Mouse (Mus musculus) limb, embryonic 14.5 days (tissue): ENCODE results near the gene Lta. TPM values are rescaled to one million over a fixed set of nuclear protein-coding genes. Genes with fewer than 3 reads are reported as not detected.
A peak's percentile ranks its signal among the peaks of the same experiment; 100 is the strongest.

Experiments used
- ATAC-seq: fragments of 200-750 bp; cut with Nextera tagmentation; 2 replicates; pipeline ENCODE4 v1.8.0; 2017; ENCODE audit warnings: low read depth, moderate number of reproducible peaks, moderate TSS enrichment; ENCODE audit not compliant: low FRiP score
- DNase-seq: peaks from one replicate; pipeline ENCODE4 v3.0.0-alpha.2; 2015; ENCODE audit warnings: low spot score
- H3K27ac ChIP-seq: fragments of 300-500 bp; sonication (generic); replicated peaks from 2 replicates; pipeline ENCODE4 v1.5.1; 2014; ENCODE audit warnings: low read depth, mild to moderate bottlenecking, low read length, moderate library complexity, mixed read lengths
- H3K27me3 ChIP-seq: fragments of 300-500 bp; sonication (generic); 2 replicates; pipeline ENCODE4 v1.6.1; 2014; ENCODE audit warnings: low read length, mixed read lengths; ENCODE audit not compliant: control insufficient read depth, insufficient read depth
- H3K36me3 ChIP-seq: fragments of 300-500 bp; sonication (generic); 2 replicates; pipeline ENCODE4 v1.6.1; 2014; ENCODE audit warnings: mild to moderate bottlenecking, low read length, moderate library complexity, mixed read lengths; ENCODE audit not compliant: control insufficient read depth, insufficient read depth
- H3K4me1 ChIP-seq: fragments of 300-500 bp; sonication (generic); 2 replicates; pipeline ENCODE4 v1.6.1; 2014; ENCODE audit warnings: antibody characterized with exemption, low read length, mixed read lengths; ENCODE audit not compliant: control insufficient read depth, insufficient read depth
- H3K4me2 ChIP-seq: fragments of 300-500 bp; sonication (generic); replicated peaks from 2 replicates; pipeline ENCODE4 v1.6.1; 2014; ENCODE audit warnings: low read depth, mild to moderate bottlenecking, low read length, moderate library complexity; ENCODE audit not compliant: severe bottlenecking
- H3K4me3 ChIP-seq: fragments of 300-500 bp; sonication (generic); replicated peaks from 2 replicates; pipeline ENCODE4 v1.5.1; 2014; ENCODE audit warnings: low read length
- H3K9ac ChIP-seq: fragments of 300-500 bp; sonication (generic); 2 replicates; pipeline ENCODE4 v1.6.1; 2014; ENCODE audit warnings: mild to moderate bottlenecking, low read depth, low read length, moderate library complexity; ENCODE audit not compliant: severe bottlenecking
- H3K9me3 ChIP-seq: fragments of 300-500 bp; sonication (generic); 2 replicates; pipeline ENCODE4 v1.6.1; 2016; ENCODE audit warnings: low read length; ENCODE audit not compliant: control insufficient read depth
- POLR2A ChIP-seq: fragments of 200-500 bp; IDR thresholded peaks from 2 replicates; pipeline ENCODE4 v1.8.0; 2012; ENCODE audit warnings: inconsistent platforms, mild to moderate bottlenecking, moderate library complexity, borderline replicate concordance; ENCODE audit not compliant: insufficient read depth, insufficient read length; ENCODE audit errors: extremely low read depth
- WGBS: fragments of 180-500 bp; shearing (Covaris S2); extraction: QIAGEN DNeasy Blood & Tissue Kit; methylation state at CpG from one replicate; pipeline ENCODE4 v1.1.7; 2014; 5-methylcytosine and 5-hydroxymethylcytosine counted together
- polyA plus RNA-seq, 2 experiments: library from polyadenylated mRNA; depleted of rRNA in 1 of 2; stranded (reverse) in 1 of 2; unstranded in 1 of 2; fragments of >200 nt; fragmentation: Nextera tagmentation in 1 of 2; extraction: Ambion mirVana in 1 of 2; gene quantifications; 2 replicates each; pipeline versions ENCODE4 v1.2.1 to v1.2.3; 2012 to 2014

The Lta gene
- polyA plus RNA-seq, 2 experiments: 0.39 TPM; not detected in 1

- WGBS: 6% methylated on average over 8 of the region's 8 CpGs
- no peaks in the 10 kb centered on the region for H3K9me3 ChIP-seq
- H3K9ac ChIP-seq: peak overlapping the region; percentile 99
- no peak for TF ChIP-seq POLR2A
- H3K27ac ChIP-seq: peak overlapping the region; percentile 93
- peak overlapping the region; percentile 99 for H3K4me3 ChIP-seq
- H3K36me3 ChIP-seq: peaks cover 42% of the 10 kb centered on the region
- peak overlapping the region; percentile 85 for H3K4me2 ChIP-seq
- no peaks in the 10 kb centered on the region for H3K27me3 ChIP-seq
- ATAC-seq (no peak), DNase-seq (no peak)
- H3K4me1 ChIP-seq: peaks cover 14% of the 10 kb centered on the region
Observed at GRCm38 (mm10) chr17:35163326-35164081, 41.6 kb downstream of the Lta start.

DNA sequence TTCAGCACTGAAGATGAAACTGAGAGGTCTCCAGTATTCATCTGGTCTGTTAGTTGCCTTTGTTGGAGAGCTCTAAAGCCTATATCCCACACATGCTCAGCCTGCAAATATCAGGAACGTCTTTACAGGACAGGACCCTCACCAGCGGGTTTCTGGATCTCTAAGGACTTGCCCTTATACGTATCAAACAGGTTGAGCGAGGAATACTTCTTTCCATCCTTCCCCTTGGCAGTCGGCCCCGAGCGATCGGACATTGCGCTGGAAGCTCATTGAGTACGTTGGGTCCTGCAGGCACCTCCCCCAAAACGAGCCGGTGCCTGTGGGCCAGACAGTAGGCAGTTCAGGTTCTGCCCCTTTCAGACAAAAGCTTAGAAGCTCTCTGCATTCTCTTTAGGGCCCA, 42.4 kb downstream of the Lta start:
- Histone ChIP-seq H3K4me2 (peak overlapping the region; percentile 85), H3K27ac (0 out of 2 replicates have a peak overlapping the region, but pooled peaks have one; percentile 6), H3K36me3 (peaks cover 50% of the 10 kb centered on the region), H3K9ac (peak overlapping the region; percentile 99), H3K9me3 (no peaks in the 10 kb centered on the region), H3K4me1 (peaks cover 14% of the 10 kb centered on the region), H3K4me3 (peak overlapping the region; percentile 99), H3K27me3 (no peaks in the 10 kb centered on the region)
- 48% methylated on average over 12 of the region's 12 CpGs for WGBS
- DNase-seq (no peak), ATAC-seq (no peak)
- TF ChIP-seq POLR2A: no peak

GRCm38 (mm10) chr17:35162121-35162520, 43.0 kb downstream of the Lta start:
- TF ChIP-seq POLR2A: no peak
- H3K4me2 ChIP-seq: peak overlapping the region; percentile 85; the same call in 1 of the 2 replicates
- H3K27ac ChIP-seq: no peak overlapping the region
- no peaks in the 10 kb centered on the region for H3K9me3 ChIP-seq
- H3K4me3 ChIP-seq: peak overlapping the region; percentile 99; the same call in 1 of the 2 replicates
- DNase-seq (no peak), ATAC-seq (no peak)
- peaks cover 56% of the 10 kb centered on the region for H3K36me3 ChIP-seq
- H3K4me1 ChIP-seq: peaks cover 14% of the 10 kb centered on the region
- no peaks in the 10 kb centered on the region for H3K27me3 ChIP-seq
- WGBS: 76% methylated on average over 14 of the region's 14 CpGs
- H3K9ac ChIP-seq: no peak overlapping the region; the same call in 1 of the 2 replicates

- TF ChIP-seq POLR2A: no peak
- 84% methylated on average over 11 of the region's 11 CpGs for WGBS
- peaks cover 63% of the 10 kb centered on the region for H3K36me3 ChIP-seq
- ATAC-seq (no peak), DNase-seq (no peak)
- no peaks in the 10 kb centered on the region for H3K9me3 ChIP-seq
- H3K27me3 ChIP-seq: no peaks in the 10 kb centered on the region
- no peak overlapping the region for H3K4me2 ChIP-seq
- H3K27ac ChIP-seq: no peak overlapping the region
- H3K9ac ChIP-seq: no peak overlapping the region
- H3K4me3 ChIP-seq: 0 out of 2 replicates have a peak overlapping the region, but pooled peaks have one; percentile 2
- H3K4me1 ChIP-seq: peaks cover 13% of the 10 kb centered on the region
Observed at GRCm38 (mm10) chr17:35161421-35161820, 43.7 kb downstream of the Lta start.

DNA sequence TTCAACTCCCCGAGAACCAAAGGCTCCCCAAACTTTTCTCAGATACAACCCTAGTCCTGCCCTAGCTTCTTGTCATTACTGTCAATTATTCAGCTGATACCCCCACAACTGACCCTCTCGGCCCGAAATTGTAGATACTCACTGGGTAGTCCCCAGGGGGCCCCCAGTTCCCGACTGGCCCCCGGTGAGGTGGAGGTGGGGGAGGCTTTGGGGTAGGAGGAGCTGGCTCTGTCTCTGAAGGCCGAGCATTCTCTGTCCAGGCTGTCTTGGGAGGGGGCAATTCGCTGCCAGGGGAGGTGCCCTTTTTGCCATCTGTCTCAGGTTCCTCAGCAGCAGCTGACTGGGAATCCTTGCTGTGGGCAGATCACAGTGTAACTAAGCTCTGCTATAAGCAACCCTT, 45.5 kb downstream of the Lta start:
- H3K4me3 ChIP-seq: no peak overlapping the region
- 88% methylated on average over 7 of the region's 7 CpGs for WGBS
- H3K9ac ChIP-seq: no peak overlapping the region
- H3K27ac ChIP-seq: no peak overlapping the region
- H3K36me3 ChIP-seq: peaks cover 81% of the 10 kb centered on the region
- no peaks in the 10 kb centered on the region for H3K9me3 ChIP-seq
- no peak for DNase-seq
- H3K27me3 ChIP-seq: no peaks in the 10 kb centered on the region
- H3K4me1 ChIP-seq: peaks cover 6% of the 10 kb centered on the region
- H3K4me2 ChIP-seq: no peak overlapping the region
- ATAC-seq: no peak
- no peak for TF ChIP-seq POLR2A
